Mouse (Mus musculus) monocyte, adult 2 months (primary cell): ENCODE measurements around the gene Gbx2.

Experiments used
- DNase-seq, 2 experiments: peaks; one replicate each; pipeline ENCODE4 v3.0.0; 2022; ENCODE audit warnings: low spot score in 2 of 2, low read depth in 1 of 2

Gbx2 gene

DNA sequence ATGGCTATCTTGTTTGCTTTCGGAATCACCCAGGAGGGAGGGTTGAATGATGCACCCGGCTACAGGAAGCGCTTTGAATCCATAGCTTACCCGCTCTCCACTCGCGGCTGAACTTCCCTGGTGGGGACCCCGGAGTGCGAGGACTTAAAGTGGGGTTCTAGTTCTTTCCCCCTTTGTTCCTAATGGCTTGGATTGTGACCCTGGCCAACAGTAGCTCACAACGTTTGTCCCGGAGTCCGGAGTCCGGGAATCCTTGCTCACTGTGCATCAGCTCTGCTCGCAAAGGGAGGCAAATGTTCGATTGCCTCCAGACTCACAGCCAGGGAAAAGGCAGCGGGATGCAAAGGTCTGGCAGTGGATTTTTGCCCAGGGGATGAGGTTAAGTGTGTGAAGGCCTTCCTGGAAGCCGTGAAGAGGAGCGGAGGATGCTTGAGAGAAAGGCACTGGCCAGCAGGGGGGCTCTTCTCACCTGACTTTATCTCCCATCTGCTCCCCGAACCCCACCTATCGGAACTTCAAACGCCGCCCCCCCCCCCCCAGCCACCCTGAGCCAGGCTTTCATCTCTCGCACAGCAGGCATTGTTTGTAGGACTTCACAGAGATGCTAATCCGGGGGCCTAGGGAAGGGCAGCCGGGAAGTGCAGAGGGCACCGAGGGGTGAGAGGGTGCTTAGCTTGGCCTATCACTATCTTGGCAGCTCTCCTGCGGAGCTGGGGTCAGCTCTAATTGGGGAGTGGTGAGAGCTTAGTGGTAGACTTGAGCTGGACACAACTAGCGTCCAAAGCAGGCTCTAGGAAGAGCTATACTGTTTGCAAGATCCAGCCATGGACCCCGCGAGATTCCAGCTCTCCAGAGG, 4.7 kb upstream of the Gbx2 start:
- DNase-seq = no peak

DNA sequence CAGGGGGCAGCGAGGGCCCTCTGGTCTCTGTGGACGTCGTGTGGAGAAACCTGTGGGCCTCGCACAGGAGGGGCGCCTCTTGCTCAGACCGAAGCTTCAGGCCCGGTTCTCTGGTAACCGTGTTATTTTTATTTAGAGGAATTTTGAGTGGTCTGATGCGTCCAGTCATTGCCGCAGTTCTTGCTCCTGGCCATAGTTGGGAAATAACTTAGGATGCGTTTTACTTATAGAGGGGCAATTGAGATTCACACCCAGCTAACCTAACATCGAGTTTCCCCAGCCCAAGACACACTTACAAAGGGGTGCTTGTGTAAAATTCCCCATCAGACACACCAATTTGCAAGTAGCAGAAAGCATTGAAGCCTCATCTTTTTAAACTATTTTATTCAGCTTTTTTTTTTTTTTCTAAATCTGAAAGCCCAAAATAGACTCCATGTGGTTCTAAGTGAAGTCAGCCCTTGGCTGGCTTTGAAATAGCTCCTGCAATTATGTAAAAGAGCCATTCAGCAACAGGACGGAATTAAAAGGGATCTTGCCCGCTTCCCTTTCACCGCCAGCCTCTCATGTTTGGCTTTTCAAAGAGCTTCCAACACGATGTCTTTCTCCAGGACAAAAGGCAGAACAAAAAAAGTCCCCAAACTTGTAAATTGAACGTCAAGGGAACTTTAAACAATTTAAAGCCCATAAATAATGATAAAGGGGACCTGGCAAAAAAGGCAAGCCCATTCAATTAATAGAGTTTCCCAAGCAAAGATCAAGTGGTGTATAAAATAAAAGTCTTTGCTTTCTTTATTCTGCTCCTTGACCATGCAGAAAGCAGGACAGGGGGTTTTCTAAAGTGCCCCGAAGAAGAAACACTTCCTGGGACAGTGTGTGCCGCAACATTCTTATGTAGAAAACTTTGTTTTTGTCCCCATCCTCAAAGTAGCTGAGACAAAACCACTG, 3.6 kb upstream of the Gbx2 start:
- DNase-seq = no peak

DNA sequence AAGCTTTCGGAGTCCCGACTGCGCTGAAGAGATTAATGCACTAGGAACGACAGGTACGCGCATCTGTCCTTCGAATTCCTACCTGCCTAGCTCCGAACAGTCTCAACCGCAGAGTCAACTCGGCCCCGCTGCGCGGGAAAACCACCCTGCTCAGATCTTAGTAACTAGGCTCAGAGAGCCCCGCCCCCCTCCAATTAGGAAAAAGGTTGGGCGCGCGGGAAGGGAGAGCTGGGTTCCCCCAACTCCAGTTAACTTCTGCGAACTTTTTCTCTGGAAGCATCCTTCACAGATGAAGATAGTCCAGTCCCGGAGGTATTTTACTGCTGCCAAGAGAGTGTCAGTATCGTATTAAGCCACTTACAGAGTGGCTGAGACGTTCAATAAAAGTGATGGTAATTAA, 2.8 kb upstream of the Gbx2 start:
- no peak for DNase-seq

DNA sequence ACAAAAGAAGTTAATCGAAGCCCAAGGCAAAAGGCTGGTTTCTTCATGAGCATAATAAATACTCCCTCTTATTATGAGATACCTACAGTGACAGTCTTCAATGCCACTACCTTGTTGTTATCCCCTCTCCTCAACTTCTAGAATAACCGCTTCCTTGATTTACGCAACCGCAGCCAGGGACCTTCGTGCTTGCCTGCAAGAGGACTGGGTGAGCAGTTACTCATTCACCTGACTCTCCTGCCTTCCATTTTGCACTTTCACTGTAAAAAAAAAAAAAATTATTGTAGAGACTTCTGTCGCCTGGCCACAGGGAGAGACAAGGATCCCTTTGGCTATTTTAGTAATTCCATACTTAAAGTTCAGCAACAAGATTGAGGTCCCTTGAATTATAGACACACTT, 2.0 kb upstream of the Gbx2 start:
- DNase-seq = no peak

DNA sequence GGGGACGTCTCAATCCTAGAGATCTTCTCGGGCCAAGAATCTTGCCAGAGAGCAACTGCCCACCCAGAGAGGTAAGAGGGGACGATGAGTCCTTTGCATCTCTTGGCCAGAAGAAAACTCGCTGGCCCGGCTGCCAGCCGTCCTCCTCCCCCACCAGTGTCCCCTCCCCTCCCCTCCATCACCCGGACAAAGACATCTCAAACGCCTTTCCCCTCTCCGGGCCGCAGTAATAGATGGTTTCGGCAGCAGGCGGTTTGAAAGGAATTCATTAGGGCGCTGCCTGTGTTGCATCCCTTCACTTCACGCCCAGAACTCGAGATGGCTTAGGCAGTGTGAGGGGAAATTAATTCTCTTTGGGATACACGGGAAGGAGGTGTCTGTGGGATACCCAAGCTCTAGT, 1.6 kb upstream of the Gbx2 start:
- no peak for DNase-seq

DNA sequence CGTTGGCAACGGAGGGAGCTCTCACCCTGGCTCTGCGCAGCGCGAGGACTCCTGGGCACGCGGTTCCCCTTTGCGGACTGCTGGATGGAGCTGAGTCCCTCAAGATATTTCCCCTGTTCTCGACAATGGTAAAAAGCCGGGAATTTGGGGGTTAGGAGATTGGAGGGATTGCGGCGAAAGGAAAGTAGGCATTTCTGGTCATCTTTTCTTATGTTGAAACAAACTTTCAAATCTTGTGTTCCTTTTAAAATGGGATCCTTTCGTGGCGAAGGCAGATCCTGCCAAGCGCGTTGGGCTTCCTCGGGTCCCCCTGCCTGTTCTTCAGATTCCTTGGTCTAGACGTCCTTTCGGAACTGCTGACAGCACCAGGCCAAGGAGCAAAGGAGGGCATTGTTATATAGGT, 1.0 kb upstream of the Gbx2 start:
- DNase-seq = no peak

DNA sequence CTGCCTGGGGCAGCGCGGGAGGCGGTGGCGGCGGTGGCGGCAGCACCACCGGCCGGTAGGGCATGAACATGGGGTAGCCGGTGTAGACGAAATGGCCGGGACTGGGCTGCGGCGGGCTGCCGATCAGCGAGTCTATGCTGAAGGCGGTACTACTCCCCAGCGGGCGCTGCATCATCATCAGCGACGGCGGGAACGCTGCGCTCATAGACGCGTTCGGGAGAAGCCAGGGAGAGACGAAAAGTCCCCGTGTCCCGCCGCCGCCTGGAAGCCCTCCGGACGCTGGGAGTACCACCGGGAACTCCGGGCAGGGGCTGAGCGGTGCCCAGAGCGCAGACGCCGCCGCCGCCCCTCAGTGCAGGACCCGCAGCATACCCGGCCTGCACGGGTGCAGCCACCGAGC, 428 bp downstream of the Gbx2 start:
- DNase-seq = no peak

DNA sequence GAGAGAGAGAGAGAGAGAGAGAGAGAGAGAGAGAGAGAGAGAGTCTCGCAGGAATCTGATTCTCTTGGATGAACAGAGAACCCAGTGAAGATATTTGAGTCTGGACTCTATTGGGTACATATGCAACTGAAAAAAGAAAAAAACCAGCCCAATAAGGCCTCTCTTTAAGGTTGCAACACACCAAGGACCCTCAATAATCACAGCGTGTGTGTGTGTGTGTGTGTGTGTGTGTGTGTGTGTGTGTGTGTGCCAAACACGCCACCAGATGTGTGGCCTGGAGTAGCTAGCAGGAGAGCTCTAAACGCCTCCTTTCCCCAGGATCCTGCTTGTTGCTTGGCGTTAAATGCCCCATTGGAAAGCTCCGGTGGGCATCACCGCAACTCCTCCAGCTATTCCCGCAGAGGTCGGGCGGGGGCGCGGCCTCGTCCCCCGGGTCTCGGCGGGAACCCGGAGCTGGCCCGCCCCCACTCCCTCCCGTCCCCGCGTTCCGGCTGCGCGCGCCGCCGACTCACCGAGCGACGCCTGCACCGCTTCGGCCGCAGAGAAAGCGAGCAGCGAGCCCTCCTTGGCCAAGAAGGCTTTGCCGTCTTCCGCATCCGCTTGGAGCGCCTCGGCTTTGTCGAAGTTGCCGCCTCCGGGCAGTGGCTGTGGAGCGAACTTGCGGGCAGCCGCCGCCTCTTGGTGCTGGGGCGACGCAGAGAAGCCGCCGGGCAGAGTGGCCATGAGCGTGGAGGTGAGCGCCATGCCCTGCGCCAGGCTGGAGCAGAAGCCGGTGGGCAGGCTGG, 1.1 kb downstream of the Gbx2 start:
- DNase-seq = no peak

DNA sequence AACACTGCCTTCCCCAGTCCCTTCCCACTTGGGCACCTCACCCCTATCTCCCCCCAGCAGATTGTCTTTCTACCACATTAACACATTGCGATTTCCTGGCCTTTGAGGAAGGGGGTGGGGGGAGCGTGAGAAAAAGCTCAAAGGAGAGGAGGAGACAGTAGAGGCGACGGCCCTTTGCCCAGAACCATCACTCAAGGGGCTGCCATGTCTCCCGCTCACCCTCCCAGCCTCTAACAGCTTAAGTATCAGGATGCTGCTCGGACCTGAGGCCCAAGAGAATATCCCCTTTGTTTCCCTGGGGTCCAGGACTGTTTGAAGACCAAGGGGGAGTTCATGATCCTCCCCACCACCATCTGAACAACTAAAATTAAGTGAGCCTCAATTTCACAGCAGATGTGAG, 1.8 kb downstream of the Gbx2 start:
- DNase-seq = no peak

DNA sequence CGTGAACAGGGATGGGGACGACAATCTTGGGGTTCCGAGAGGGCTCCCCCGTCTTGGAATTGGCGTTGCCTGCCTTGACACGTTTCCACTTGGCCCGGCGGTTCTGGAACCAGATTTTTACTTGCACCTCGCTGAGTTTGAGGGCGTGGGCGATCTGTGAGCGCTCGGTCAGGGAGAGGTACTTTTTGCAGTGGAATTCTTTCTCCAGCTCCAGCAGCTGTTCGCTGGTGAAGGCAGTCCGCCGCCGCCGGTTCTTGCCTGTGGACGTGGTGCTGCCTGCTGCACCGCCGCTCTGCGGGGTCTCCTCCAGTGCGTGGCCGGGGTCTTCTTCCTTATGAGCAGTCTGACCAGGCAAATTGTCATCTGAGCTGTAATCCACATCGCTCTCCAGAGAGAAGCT, 2.3 kb downstream of the Gbx2 start:
- no peak for DNase-seq

DNA sequence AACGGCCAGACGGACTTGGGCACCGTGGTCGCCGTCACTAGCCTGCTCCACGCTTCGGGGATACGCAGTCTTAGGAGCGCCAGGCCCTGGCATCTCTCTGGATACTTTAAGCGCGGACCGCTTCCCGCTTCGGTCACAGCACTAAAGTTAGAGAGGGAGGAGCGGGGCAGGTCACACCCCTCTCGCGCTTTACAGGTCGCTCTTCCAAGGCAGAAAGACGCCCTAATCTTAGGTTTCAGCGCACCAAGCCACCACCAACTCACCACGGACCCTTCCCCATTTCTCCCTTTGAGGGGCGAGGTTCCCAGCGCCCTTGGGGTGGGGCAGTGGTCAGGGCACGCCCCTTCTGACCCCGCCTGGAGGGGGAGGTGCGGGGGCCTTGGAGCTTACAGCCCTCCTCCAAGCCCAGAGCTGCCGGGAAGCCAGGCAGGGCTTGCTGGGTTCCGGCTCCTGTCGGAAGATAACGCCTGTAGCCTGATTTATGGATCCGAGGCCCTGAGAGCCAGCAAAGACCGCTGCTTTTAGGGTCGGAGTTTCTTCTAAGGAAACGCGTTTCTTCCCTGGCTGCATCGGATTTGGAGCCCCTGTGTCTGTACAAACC, 3.8 kb downstream of the Gbx2 start:
- DNase-seq = no peak

DNA sequence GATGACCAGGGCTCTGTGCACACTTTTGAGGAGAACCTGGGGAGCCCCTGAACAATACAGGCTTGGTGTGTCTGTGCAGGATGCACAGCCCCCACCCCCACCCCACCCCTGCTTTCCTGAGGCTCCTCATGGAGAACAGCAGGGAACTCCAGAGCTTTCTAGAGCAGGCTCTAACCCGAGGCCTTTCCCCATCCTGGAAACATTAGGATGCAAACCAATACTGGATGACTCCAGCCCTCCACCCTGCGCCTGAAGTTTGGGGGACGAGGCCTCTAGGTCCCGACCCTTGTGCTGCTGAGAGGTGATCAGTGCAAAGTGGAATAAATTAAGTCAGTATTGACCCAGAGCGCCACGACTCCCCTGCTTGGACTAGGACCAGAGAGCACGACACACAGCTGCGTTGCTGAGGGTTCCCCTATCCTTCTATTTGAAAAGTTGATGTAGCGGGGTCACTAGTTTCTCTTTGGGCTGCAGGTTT, 4.4 kb downstream of the Gbx2 start:
- no peak for DNase-seq

DNA sequence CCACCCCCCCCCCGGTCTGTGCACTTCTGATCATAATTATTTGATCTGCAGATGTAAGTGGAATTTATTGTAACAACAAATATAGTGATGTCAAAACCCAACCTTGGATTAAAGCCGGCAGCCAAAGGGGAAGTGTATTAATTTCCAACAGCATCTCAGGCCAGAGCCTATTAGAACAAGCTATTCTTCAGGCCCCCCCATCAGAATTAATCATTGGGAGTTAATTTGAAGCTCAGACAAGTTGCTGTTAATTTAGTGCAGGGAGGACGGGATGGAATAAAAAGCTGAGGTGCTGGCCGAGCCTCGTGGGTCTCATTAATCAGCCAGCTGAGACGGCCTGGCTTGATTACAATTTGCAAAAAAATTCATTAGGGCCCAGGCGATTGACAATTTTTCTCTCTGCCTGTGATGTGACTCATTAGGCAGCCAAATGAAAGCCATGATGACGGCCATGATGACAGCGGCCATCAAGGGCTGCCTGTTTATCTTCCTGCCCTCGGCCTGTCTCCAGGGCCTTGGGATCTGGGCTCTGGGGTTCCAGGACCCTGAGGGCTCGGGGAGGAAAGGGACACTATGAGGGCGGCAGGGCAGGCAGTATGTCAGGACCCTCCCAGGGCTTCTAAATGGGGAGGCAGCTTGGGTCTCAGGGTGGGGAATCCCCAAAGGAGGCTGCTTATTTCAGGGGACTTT, 5.3 kb downstream of the Gbx2 start:
- DNase-seq = no peak

DNA sequence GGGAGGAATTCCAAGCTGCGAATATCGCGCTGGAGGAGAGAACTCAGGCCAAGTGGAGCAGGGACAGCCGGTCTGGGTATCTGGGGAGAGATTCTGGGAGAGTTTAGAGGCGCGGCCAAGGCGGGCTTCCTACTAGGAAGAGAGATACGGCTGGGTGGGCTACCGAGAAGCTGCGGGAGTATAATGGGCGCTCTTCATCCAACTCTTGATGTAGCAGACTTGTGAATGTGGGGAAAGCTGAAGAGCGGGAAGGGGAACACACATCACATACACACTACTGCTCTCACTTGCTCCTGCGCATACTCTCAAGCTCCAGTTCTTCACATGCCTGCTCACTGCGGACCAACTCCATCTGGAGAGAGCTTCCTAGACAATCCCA, 7.3 kb downstream of the Gbx2 start:
- DNase-seq = no peak

DNA sequence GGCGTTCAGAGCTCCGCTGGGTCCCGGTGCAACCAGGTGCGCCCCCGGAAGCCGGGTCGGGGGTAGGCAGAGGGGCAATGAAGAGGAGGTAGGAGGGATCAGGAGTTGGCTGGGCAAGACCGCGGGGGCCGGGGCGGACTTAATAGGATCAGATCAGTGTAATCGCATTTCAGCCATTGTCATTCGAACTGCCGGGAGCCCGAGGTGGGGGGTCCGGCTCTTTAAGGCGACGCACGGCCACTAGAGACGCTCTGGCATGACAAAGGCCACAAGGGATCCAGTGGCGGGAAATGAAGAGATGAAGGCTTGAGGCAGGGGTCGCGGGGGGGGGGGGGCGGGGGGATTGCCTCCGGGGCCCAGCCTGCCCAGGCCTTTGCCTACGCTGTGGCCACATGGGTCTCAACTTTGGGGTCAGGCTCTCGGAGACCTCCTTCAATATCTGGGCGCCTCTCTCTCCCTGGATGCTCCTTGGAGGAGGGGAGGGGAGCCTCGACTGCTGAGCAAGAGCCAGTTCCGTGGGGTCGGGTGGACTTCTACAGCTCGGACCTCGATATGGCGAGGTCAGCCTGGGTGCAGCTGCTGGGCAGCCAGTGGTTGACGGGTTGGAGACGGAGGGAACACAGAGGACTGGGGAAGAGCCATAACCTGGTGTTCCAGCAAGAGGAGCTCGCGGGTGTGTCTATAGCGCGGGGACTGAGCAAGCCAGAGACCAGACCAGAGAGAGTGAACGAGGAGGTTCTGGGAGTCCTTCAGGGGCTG, 7.9 kb downstream of the Gbx2 start:
- no peak for DNase-seq

DNA sequence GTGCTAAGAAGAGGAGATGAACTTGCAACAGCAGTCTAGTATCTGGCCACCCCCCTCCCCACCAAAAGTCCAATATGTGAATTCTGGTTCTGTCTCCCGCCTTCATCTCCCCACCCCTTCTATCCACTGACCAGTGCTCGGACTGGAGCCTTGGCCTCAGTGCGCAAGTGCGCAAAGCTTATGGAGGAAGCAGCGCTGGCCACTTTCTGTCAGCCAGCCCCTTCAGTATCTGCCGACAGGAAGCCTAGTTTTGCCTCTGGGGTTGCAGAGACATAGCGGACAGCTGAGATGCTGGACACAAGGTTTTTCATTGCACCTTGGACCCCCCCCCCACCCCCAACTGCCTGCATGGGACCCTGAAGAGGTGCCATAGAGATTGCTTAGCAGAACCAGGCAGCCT, 8.7 kb downstream of the Gbx2 start:
- no peak for DNase-seq

DNA sequence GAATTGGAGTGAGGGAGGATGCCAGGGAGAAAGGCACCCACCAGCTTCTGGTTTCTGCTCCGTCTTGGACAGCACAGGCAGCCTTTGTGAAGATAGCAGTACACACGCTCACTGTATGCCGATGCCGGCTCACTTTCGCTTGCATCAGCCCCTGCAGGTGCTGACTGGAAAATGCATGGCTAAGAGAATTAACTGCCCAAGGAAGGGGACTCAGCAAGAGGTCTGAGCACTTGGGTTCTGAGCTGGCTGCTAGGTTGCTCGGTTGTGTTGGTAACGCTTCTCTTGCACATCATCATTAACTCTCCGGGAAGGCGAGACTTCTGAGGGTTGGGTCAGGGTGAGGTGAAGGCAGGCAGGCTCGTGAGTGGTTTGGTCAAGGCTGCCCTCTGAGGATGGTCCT, 9.2 kb downstream of the Gbx2 start:
- DNase-seq = no peak

DNA sequence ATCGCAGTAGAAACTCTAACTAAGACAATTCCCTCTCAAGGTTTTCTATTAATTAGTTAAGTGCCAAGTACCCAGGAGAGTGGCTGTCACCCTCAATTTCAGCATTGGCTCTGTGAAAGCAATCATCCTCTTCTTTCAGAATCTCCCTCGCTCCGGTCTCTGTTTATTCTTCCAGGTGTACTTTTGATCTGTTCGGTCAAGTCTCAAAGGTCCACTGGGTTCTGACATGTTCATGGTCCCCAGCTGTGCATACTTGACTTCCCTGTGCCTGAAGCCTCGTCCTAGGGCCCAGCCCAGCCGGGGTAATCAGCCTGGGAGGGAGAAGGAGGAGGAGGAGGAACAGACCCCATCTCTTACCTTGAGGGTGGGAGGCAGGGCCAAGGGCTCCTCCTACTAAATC, 11.8 kb downstream of the Gbx2 start:
- DNase-seq = no peak

DNA sequence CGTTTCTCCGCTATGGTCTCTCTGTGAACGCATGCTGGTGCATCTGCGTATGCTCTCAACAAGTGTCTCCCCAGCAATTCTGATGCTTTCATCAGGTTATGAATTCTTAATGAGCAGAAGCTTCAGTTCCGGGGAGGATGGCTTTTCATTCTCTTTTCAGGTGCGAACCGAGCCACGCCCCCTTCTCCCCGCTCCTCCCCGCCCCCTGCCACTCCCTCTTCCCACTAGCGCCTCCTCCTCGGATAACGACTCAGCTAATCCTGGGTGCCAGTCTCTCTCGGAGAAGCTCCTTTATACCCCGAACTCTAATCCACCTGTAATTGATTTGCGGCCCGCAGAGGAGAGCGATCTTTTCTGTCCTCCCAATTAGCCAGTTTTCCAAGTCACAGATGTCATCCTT, 12.9 kb downstream of the Gbx2 start:
- no peak for DNase-seq

DNA sequence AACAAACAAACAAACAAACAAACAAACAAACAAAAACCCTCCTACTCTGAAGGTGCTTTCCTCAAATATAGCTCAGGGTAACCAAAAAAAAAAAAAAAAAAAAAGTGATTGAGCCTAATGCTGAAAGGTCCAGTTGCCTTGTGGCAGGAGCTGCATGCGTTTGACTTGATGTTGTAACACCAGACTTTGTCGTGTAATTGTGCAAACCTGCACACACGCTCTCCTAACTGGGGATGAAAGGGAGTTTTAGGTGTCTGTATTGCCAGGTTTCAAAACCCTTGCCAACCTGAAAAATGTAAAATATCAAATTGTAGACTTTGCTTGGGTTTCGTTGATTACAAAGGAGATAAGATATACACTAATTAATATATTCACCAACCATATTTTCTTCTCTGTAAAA, 17.4 kb downstream of the Gbx2 start:
- DNase-seq = no peak
